Mouse (Mus musculus) CH12.LX (cell line): ENCODE data around the gene Pnpo. TPM values are rescaled to one million over a fixed set of nuclear protein-coding genes. Genes with fewer than 3 reads are reported as not detected.

ENCODE experiments used
- DNase-seq: peaks from one replicate; pipeline ENCODE4 v3.0.0-alpha.2; 2013; ENCODE audit errors: extremely low read depth
- H3K27ac ChIP-seq: 2 replicates; pipeline ENCODE4 v1.5.1; 2012; ENCODE audit warnings: low read depth, mild to moderate bottlenecking, control low read depth, moderate library complexity; ENCODE audit not compliant: insufficient read depth
- H3K27me3 ChIP-seq: replicated peaks from 2 replicates; pipeline ENCODE3; 2012; ENCODE audit warnings: inconsistent platforms
- H3K36me3 ChIP-seq, 2 experiments: replicated peaks in 1 of 2; 2 replicates each; pipeline versions ENCODE3 to v1.6.1; 2012; ENCODE audit warnings: inconsistent platforms in 1 of 2, low read length in 1 of 2, mild to moderate bottlenecking in 1 of 2, mixed read lengths in 1 of 2, moderate library complexity in 1 of 2; ENCODE audit not compliant: control insufficient read depth in 1 of 2, insufficient read depth in 1 of 2
- H3K4me1 ChIP-seq, 2 experiments: 2 replicates each; pipeline ENCODE4 v1.6.1; 2012; ENCODE audit warnings: inconsistent platforms in 1 of 2, moderate library complexity in 1 of 2; ENCODE audit not compliant: insufficient read depth in 2 of 2, control insufficient read depth in 1 of 2
- H3K4me2 ChIP-seq: 2 replicates; pipeline ENCODE4 v1.6.1; 2012; ENCODE audit warnings: low read depth, mild to moderate bottlenecking, control low read depth; ENCODE audit not compliant: poor library complexity, insufficient read depth, severe bottlenecking
- H3K4me3 ChIP-seq, 3 experiments: fragments of 150-350 bp in 1 of 3; sonication (generic) in 1 of 3; replicated peaks in 1 of 3; 2 replicates each; pipeline versions ENCODE3 to v1.5.1; 2011 to 2012; ENCODE audit warnings: low read depth in 2 of 3, low read length in 2 of 3, mild to moderate bottlenecking in 2 of 3, moderate library complexity in 2 of 3, control low read depth in 1 of 3, improper control_type of control experiment in 1 of 3, inconsistent platforms in 1 of 3, mixed read lengths in 1 of 3; ENCODE audit not compliant: poor library complexity in 1 of 3
- H3K79me2 ChIP-seq: replicated peaks from 2 replicates; pipeline ENCODE4 v1.6.1; 2012; ENCODE audit warnings: mild to moderate bottlenecking, moderate library complexity; ENCODE audit not compliant: control insufficient read depth, poor library complexity, insufficient read depth, severe bottlenecking; ENCODE audit errors: extremely low read depth
- H3K9ac ChIP-seq: 2 replicates; pipeline ENCODE4 v1.6.1; 2012; ENCODE audit warnings: low read depth, mild to moderate bottlenecking, control low read depth, moderate library complexity; ENCODE audit not compliant: insufficient read depth
- H3K9me3 ChIP-seq: replicated peaks from 2 replicates; pipeline ENCODE3; 2012; ENCODE audit warnings: low read length, inconsistent platforms, mixed read lengths
- BHLHE40 ChIP-seq: IDR thresholded peaks from 2 replicates; pipeline ENCODE4 v1.6.1; 2011; ENCODE audit warnings: mild to moderate bottlenecking, low read depth, low read length, improper control_type of control experiment
- CHD1 ChIP-seq: IDR thresholded peaks from 2 replicates; pipeline ENCODE4 v1.6.1; 2012; ENCODE audit warnings: low read depth, low read length, improper control_type of control experiment, inconsistent platforms
- CHD2 ChIP-seq: IDR thresholded peaks from 2 replicates; pipeline ENCODE4 v1.6.1; 2011; ENCODE audit warnings: low read length, improper control_type of control experiment
- CTCF ChIP-seq, 2 experiments: IDR thresholded peaks in 1 of 2; conservative IDR thresholded peaks in 1 of 2; 2 replicates each; pipeline ENCODE4 v1.5.1; 2011 to 2012; ENCODE audit warnings: low read depth in 2 of 2, low read length in 2 of 2, improper control_type of control experiment in 1 of 2, inconsistent platforms in 1 of 2, mild to moderate bottlenecking in 1 of 2, moderate library complexity in 1 of 2
- ELF1 ChIP-seq: IDR thresholded peaks from 2 replicates; pipeline ENCODE4 v1.6.1; 2014; ENCODE audit warnings: low read depth, mild to moderate bottlenecking, inconsistent platforms, low read length, improper control_type of control experiment
- EP300 ChIP-seq: IDR thresholded peaks from 2 replicates; pipeline ENCODE4 v1.6.1; 2011; ENCODE audit warnings: low read length, improper control_type of control experiment
- HCFC1 ChIP-seq: IDR thresholded peaks from 2 replicates; pipeline ENCODE4 v1.6.1; 2012; ENCODE audit warnings: low read depth, mild to moderate bottlenecking, inconsistent platforms, low read length, improper control_type of control experiment
- IRF4 ChIP-seq: IDR thresholded peaks from 2 replicates; pipeline ENCODE4 v1.6.1; 2014; ENCODE audit warnings: low read depth, mild to moderate bottlenecking, inconsistent platforms, low read length, improper control_type of control experiment
- JUND ChIP-seq: conservative IDR thresholded peaks from 2 replicates; pipeline ENCODE4 v1.6.1; 2011; ENCODE audit warnings: low read depth, low read length, improper control_type of control experiment
- KAT2A ChIP-seq: IDR thresholded peaks from 2 replicates; pipeline ENCODE4 v1.6.1; 2012; ENCODE audit warnings: low read length, improper control_type of control experiment, inconsistent platforms; ENCODE audit not compliant: insufficient replicate concordance
- MAFK ChIP-seq: IDR thresholded peaks from 2 replicates; pipeline ENCODE4 v1.6.1; 2011; ENCODE audit warnings: low read length, improper control_type of control experiment; ENCODE audit not compliant: insufficient replicate concordance
- MAX ChIP-seq: IDR thresholded peaks from 2 replicates; pipeline ENCODE4 v1.6.1; 2011; ENCODE audit warnings: low read length, improper control_type of control experiment
- MAZ ChIP-seq: IDR thresholded peaks from 2 replicates; pipeline ENCODE4 v1.6.1; 2012; ENCODE audit warnings: low read depth, mild to moderate bottlenecking, inconsistent platforms, low read length, improper control_type of control experiment, moderate library complexity
- MEF2A ChIP-seq: IDR thresholded peaks from 2 replicates; pipeline ENCODE4 v1.6.1; 2014; ENCODE audit warnings: low read depth, mild to moderate bottlenecking, inconsistent platforms, low read length, improper control_type of control experiment, borderline replicate concordance
- MYC ChIP-seq: IDR thresholded peaks from 2 replicates; pipeline ENCODE4 v1.6.1; 2011; ENCODE audit warnings: low read depth, mild to moderate bottlenecking, improper control_type of control experiment, low read length
- NRF1 ChIP-seq: IDR thresholded peaks from 2 replicates; pipeline ENCODE4 v1.6.1; 2014; ENCODE audit warnings: low read depth, mild to moderate bottlenecking, inconsistent platforms, low read length, improper control_type of control experiment, moderate library complexity
- PAX5 ChIP-seq: IDR thresholded peaks from 2 replicates; pipeline ENCODE4 v1.6.1; 2012; ENCODE audit warnings: low read length, inconsistent platforms, mixed read lengths
- POLR2AphosphoS2 ChIP-seq: IDR thresholded peaks from 2 replicates; pipeline ENCODE4 v1.6.1; 2011; ENCODE audit warnings: low read depth, low read length, improper control_type of control experiment
- RAD21 ChIP-seq: IDR thresholded peaks from 2 replicates; pipeline ENCODE4 v1.6.1; 2011; ENCODE audit warnings: low read depth, mild to moderate bottlenecking, low read length, improper control_type of control experiment, moderate library complexity
- SIN3A ChIP-seq: IDR thresholded peaks from 2 replicates; pipeline ENCODE4 v1.6.1; 2012; ENCODE audit warnings: low read length, improper control_type of control experiment, inconsistent platforms
- TBP ChIP-seq: conservative IDR thresholded peaks from 2 replicates; pipeline ENCODE4 v1.6.1; 2011; ENCODE audit warnings: low read depth, low read length, improper control_type of control experiment
- TCF12 ChIP-seq: IDR thresholded peaks from 2 replicates; pipeline ENCODE4 v1.6.1; 2014; ENCODE audit warnings: low read depth, mild to moderate bottlenecking, inconsistent platforms, low read length, improper control_type of control experiment
- UBTF ChIP-seq: IDR thresholded peaks from 2 replicates; pipeline ENCODE4 v1.6.1; 2012; ENCODE audit warnings: low read depth, mild to moderate bottlenecking, inconsistent platforms, low read length, improper control_type of control experiment, moderate library complexity
- USF1 ChIP-seq: IDR thresholded peaks from 2 replicates; pipeline ENCODE4 v1.6.1; 2014; ENCODE audit warnings: low read depth, mild to moderate bottlenecking, inconsistent platforms, low read length, improper control_type of control experiment
- USF2 ChIP-seq: conservative IDR thresholded peaks from 2 replicates; pipeline ENCODE4 v1.6.1; 2011; ENCODE audit warnings: low read depth, low read length, improper control_type of control experiment
- ZKSCAN1 ChIP-seq: IDR thresholded peaks from 2 replicates; pipeline ENCODE4 v1.6.1; 2012; ENCODE audit warnings: low read depth, inconsistent platforms, low read length, improper control_type of control experiment, borderline replicate concordance
- ZNF384 ChIP-seq: IDR thresholded peaks from 2 replicates; pipeline ENCODE4 v1.6.1; 2012; ENCODE audit warnings: low read depth, low read length, improper control_type of control experiment, inconsistent platforms
- dilution Hi-C: fragments of 300-500 bp; cut with MboI; formaldehyde crosslinking; loops from 2 replicates; pipeline ENCODE4 v1.14.3; 2020; ENCODE audit warnings: low sequenced_read_pairs; ENCODE audit not compliant: extremely low pct_unique_long_range_greater_than_20kb, extremely low pct_ligation_motif_present
- in situ Hi-C: fragments of 300-500 bp; cut with MboI; formaldehyde crosslinking; loops from 3 replicates; pipeline ENCODE4 v1.14.3; 2019; ENCODE audit warnings: low sequenced_read_pairs, low pct_ligation_motif_present, low pct_unique_long_range_greater_than_20kb, mixed read lengths
- polyA plus RNA-seq: library from polyadenylated mRNA; unstranded; fragments of >175 nt; gene quantifications from 2 replicates; pipeline ENCODE4 v1.2.1, GENCODE M21; 2012; ENCODE audit warnings: low read depth; ENCODE audit not compliant: insufficient read length
- total RNA-seq, 2 experiments: library from RNA; depleted of rRNA; stranded (reverse); fragments of 300-350 nt in 1 of 2; fragments of >200 nt in 1 of 2; gene quantifications; 2 replicates each; pipeline ENCODE4 v1.2.3; 2012 to 2014

The Pnpo gene
- total and polyA plus RNA-seq, 3 experiments, result 36.3 to 54.3 (median 38.5) TPM

DNA sequence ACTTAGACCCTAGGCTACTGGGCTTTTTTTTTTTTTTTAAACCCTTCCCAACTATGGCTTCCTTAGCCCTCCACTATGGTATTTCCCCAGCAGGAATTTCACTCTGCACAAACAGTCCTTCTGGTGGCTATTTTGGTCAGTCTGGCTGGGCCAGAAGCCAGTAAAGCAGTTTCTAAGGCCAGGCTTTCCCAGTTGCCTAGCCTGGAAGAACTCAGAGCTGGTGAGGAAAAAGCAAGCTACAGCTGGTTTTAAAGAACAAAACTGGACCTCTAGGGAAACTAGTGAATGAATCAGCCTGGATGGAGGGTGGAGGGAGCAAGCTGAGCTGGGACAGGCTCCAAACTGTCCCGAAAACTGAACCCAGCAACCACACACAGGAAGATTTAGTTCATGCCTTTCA lies 26.0 kb upstream of the Pnpo start:
- no peak overlapping the region for H3K9ac ChIP-seq
- no peak overlapping the region for H3K27ac ChIP-seq
- no peak for DNase-seq
- H3K27me3 ChIP-seq, result no peaks in the 10 kb centered on the region
- H3K4me2 ChIP-seq, result no peak overlapping the region
- H3K79me2 ChIP-seq, result peaks cover 39% of the 10 kb centered on the region
- peaks cover 11 to 68% of the 10 kb centered on the region in 2 experiments for H3K4me1 ChIP-seq
- H3K4me3 ChIP-seq, result no peak overlapping the region
- dilution Hi-C loops (no loop called here), in situ Hi-C loops (no loop called here)
- no peak for TF ChIP-seq KAT2A
- TF ChIP-seq TCF12, result no peak
- no peak for TF ChIP-seq BHLHE40
- no peak for TF ChIP-seq ELF1
- TF ChIP-seq NRF1, result no peak
- TF ChIP-seq CHD2, result no peak
- no peak for TF ChIP-seq TBP
- TF ChIP-seq JUND, result no peak
- no peak for TF ChIP-seq RAD21
- no peak for TF ChIP-seq SIN3A
- no peak for TF ChIP-seq MAFK
- TF ChIP-seq MAZ, result no peak
- TF ChIP-seq MYC, result no peak
- TF ChIP-seq PAX5, result no peak
- TF ChIP-seq USF2, result no peak
- no peak for TF ChIP-seq ZNF384
- no peak for TF ChIP-seq UBTF
- TF ChIP-seq ZKSCAN1, result no peak
- H3K9me3 ChIP-seq, result no peaks in the 10 kb centered on the region
- peaks cover 0 to 34% of the 10 kb centered on the region in 2 experiments for H3K36me3 ChIP-seq

DNA sequence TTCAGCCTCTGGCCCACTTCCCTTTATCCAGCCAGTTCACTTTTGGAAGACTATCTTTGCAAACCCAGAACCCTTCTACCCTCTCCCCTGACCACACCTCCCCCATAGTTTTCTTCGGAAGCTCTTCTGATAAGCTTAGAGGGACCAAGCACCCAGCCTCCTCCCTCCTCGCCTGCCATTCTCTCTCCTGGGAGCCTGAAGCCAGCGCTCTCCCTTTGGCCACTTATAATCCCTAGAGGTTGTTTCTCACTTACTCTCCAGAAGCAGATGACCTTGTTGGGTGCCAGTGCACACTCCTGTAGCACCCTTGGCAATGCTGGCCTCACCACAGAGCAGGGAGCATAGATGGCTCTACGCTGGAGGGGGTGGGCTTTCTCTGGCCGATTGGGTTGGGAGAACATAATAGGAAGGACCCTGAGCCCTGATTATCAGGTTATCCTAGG lies 25.5 kb upstream of the Pnpo start:
- dilution Hi-C loops, result no loop called here
- H3K4me3 ChIP-seq, result no peak overlapping the region
- TF ChIP-seq MYC, result no peak
- TF ChIP-seq USF2, result no peak
- no peak for TF ChIP-seq ELF1
- no peak for TF ChIP-seq MAFK
- TF ChIP-seq CHD1, result no peak
- TF ChIP-seq POLR2AphosphoS2, result no peak
- TF ChIP-seq IRF4, result no peak
- no peak for TF ChIP-seq MEF2A
- TF ChIP-seq USF1, result no peak
- no peak for TF ChIP-seq UBTF
- TF ChIP-seq EP300, result no peak
- TF ChIP-seq CTCF (conservative IDR thresholded peaks at IDR 0.05 in 1 of 2, IDR thresholded peaks at IDR 0.05 in 1 of 2; ENCODE audit: low read depth in 2 of 2, low read length in 2 of 2), result no peak
- no peak for TF ChIP-seq JUND
- TF ChIP-seq MAX, result no peak
- no peak for TF ChIP-seq HCFC1
- no peak overlapping the region for H3K4me2 ChIP-seq
- peaks cover 0 to 38% of the 10 kb centered on the region in 2 experiments for H3K36me3 ChIP-seq
- no peak for DNase-seq
- H3K79me2 ChIP-seq, result peaks cover 34% of the 10 kb centered on the region
- H3K27ac ChIP-seq, result no peak overlapping the region
- no peaks in the 10 kb centered on the region for H3K27me3 ChIP-seq
- peaks cover 13 to 68% of the 10 kb centered on the region in 2 experiments for H3K4me1 ChIP-seq
- no peaks in the 10 kb centered on the region for H3K9me3 ChIP-seq
- no peak overlapping the region for H3K9ac ChIP-seq
- in situ Hi-C loops, result no loop called here
